31 mouse cellular contexts compared by ENCODE assay signal in genomic region chr12:114832916-114833315, GRCm38 (mm10).
A peak's percentile ranks its signal among the peaks of the same experiment; 100 is the strongest.
DNase-seq lines count a peak whose midpoint lies in the region; ATAC-seq and TF ChIP-seq lines count a peak whose summit lies in the region.
"Had no signal": no experiment of that assay in that cellular context is flagged by ENCODE, and none has a peak within 500 bp of the region (broad histone marks: within the 10 kb centered on the region; RNA-seq: fewer than 3 reads in every experiment).

No protein-coding gene starts in this region.

- no peak for ATAC-seq in hindbrain, embryonic 11.5 days (ENCODE audit: low FRiP score)
- ATAC-seq: activated CD4-positive, CD25-positive, alpha-beta regulatory T cell, adult 4 months; forebrain, embryonic 15.5 days; intestine, postnatal 0 days; Patski had no signal

- H3K36me3 ChIP-seq in MEL (ENCODE audit: control insufficient read depth in 1 of 2, insufficient read depth in 2 of 2, low read length in 2 of 2), result no peaks in the 10 kb centered on the region
- H3K36me3 ChIP-seq in hindbrain, embryonic 11.5 days (ENCODE audit: control insufficient read depth, insufficient read depth, low read length), result no peaks in the 10 kb centered on the region
- H3K36me3 ChIP-seq: embryonic facial prominence, embryonic 10.5 days; embryonic facial prominence, embryonic 13.5 days; forebrain, embryonic 12.5 days; forebrain, embryonic 15.5 days; heart, embryonic 10.5 days; heart, embryonic 13.5 days; hindbrain, embryonic 12.5 days; hindbrain, embryonic 15.5 days had no signal

- no peak for TF ChIP-seq EP300 in MEL (IDR thresholded peaks at IDR 0.05; ENCODE audit: low read depth in 1 of 2, low read length in 2 of 2)

- no peak for TF ChIP-seq CTCF in MEL (IDR thresholded peaks at IDR 0.05 in 2 of 3, conservative IDR thresholded peaks at IDR 0.05 in 1 of 3; ENCODE audit: control insufficient read depth in 1 of 3, insufficient read depth in 1 of 3, low read depth in 2 of 3, low read length in 3 of 3, poor library complexity in 1 of 3, severe bottlenecking in 1 of 3)

- intact Hi-C loops in gastrocnemius, postnatal 36 days (cut with DNase I), result loop anchor here (10.0 kb wide), 1 partner anchor 418 kb away; no protein-coding TSS in a partner anchor

- H3K27me3 ChIP-seq in MEL (ENCODE audit: control insufficient read depth in 1 of 2, insufficient read depth in 2 of 2, low read length in 2 of 2), result no peaks in the 10 kb centered on the region
- H3K27me3 ChIP-seq in hindbrain, embryonic 11.5 days (ENCODE audit: control insufficient read depth, insufficient read depth, low read length), result no peaks in the 10 kb centered on the region
- H3K27me3 ChIP-seq: CH12.LX; embryonic facial prominence, embryonic 13.5 days; forebrain, embryonic 12.5 days; forebrain, embryonic 15.5 days; heart, embryonic 13.5 days; hindbrain, embryonic 12.5 days; hindbrain, embryonic 15.5 days; Patski had no signal

- no peak overlapping the region for H3K4me3 ChIP-seq in MEL (ENCODE audit: control insufficient read depth in 1 of 2, insufficient read depth in 1 of 2, low read depth in 2 of 2, low read length in 2 of 2)
- H3K4me3 ChIP-seq in hindbrain, embryonic 11.5 days (ENCODE audit: low read depth, low read length), result no peak overlapping the region
- H3K4me3 ChIP-seq: embryonic facial prominence, embryonic 10.5 days; embryonic facial prominence, embryonic 13.5 days; erythroblast, embryonic 14.5 days; forebrain, embryonic 12.5 days; forebrain, embryonic 15.5 days; heart, adult 2 months; heart, embryonic 10.5 days; heart, embryonic 13.5 days; hindbrain, embryonic 12.5 days; hindbrain, embryonic 15.5 days had no signal

- no peak for TF ChIP-seq POLR2A in MEL (IDR thresholded peaks at IDR 0.05; ENCODE audit: control insufficient read depth in 1 of 2, insufficient read depth in 1 of 2, low read depth in 1 of 2, low read length in 2 of 2, poor library complexity in 1 of 2)

- no peaks in the 10 kb centered on the region for H3K9me3 ChIP-seq in MEL (replicated peaks; ENCODE audit: insufficient read depth, low read length)
- H3K9me3 ChIP-seq in hindbrain, embryonic 11.5 days (ENCODE audit: control insufficient read depth, low read length), result no peaks in the 10 kb centered on the region; the same call in 1 of the 2 replicates

- no peak overlapping the region for H3K27ac ChIP-seq in MEL (ENCODE audit: control insufficient read depth, low read depth, low read length)
- H3K27ac ChIP-seq in hindbrain, embryonic 11.5 days (ENCODE audit: low read depth, low read length), result no peak overlapping the region
- H3K27ac ChIP-seq: embryonic facial prominence, embryonic 10.5 days; embryonic facial prominence, embryonic 13.5 days; forebrain, embryonic 12.5 days; forebrain, embryonic 15.5 days; heart, adult 2 months; heart, embryonic 10.5 days; heart, embryonic 13.5 days; hindbrain, embryonic 12.5 days; hindbrain, embryonic 15.5 days had no signal

- peak; percentile 9 for DNase-seq in thymus, postnatal 14 days
- DNase-seq in thymus, postnatal 0 days (ENCODE audit: low spot score), result no peak
- DNase-seq in ES-CJ7 (ENCODE audit: low read depth, low spot score) (peak; percentile 37), MEL (ENCODE audit: low read depth, low spot score) (peak; percentile 44), adipocyte (ENCODE audit: low spot score) (peak; percentile 2)
- no peak for DNase-seq in hindbrain, embryonic 11.5 days (ENCODE audit: low spot score)
- DNase-seq in gastrocnemius, postnatal 36 days, result no peak
- DNase-seq: adrenal gland, adult 2 months; cerebellum, adult 11 months; cerebellum, adult 2 months; cerebellum, postnatal 10 days; cerebellum, postnatal 36 days; embryo, embryonic 11 days; gastrocnemius, postnatal 25 days; heart, adult 2 months; heart, postnatal 14 days; heart, postnatal 4 days; kidney, adult 2 months had no signal

- H3K4me2 ChIP-seq in hindbrain, embryonic 11.5 days (replicated peaks; ENCODE audit: low read depth, low read length), result no peak overlapping the region
- H3K4me2 ChIP-seq: embryonic facial prominence, embryonic 13.5 days; forebrain, embryonic 12.5 days; forebrain, embryonic 15.5 days; heart, embryonic 13.5 days; hindbrain, embryonic 12.5 days; hindbrain, embryonic 15.5 days had no signal

- no peak for TF ChIP-seq RAD21 in MEL (IDR thresholded peaks at IDR 0.05; ENCODE audit: low read depth, low read length)

- no peaks in the 10 kb centered on the region for H3K79me2 ChIP-seq in MEL (ENCODE audit: control insufficient read depth, insufficient read depth, low read length, poor library complexity)

- H3K4me1 ChIP-seq in MEL (ENCODE audit: control insufficient read depth in 1 of 2, insufficient read depth in 2 of 2, low read length in 2 of 2), result no peaks in the 10 kb centered on the region
- no peaks in the 10 kb centered on the region for H3K4me1 ChIP-seq in hindbrain, embryonic 11.5 days (replicated peaks; ENCODE audit: control insufficient read depth, insufficient read depth, low read length)
- H3K4me1 ChIP-seq: embryonic facial prominence, embryonic 10.5 days; embryonic facial prominence, embryonic 13.5 days; forebrain, embryonic 12.5 days; forebrain, embryonic 15.5 days; heart, embryonic 10.5 days; heart, embryonic 13.5 days; hindbrain, embryonic 12.5 days; hindbrain, embryonic 15.5 days had no signal

- H3K9ac ChIP-seq in MEL (ENCODE audit: control insufficient read depth, low read depth, low read length, poor library complexity, severe bottlenecking), result no peak overlapping the region
- no peak overlapping the region for H3K9ac ChIP-seq in hindbrain, embryonic 11.5 days (ENCODE audit: low read depth, low read length)
- H3K9ac ChIP-seq: embryonic facial prominence, embryonic 13.5 days; forebrain, embryonic 12.5 days; forebrain, embryonic 15.5 days; heart, embryonic 13.5 days; hindbrain, embryonic 12.5 days; hindbrain, embryonic 15.5 days had no signal

TF ChIP-seq in MEL, 35 proteins besides CTCF, POLR2A, EP300 and RAD21:
- TF ChIP-seq NRF1 (IDR thresholded peaks at IDR 0.05; ENCODE audit: insufficient read depth, low read depth, low read length, poor library complexity, severe bottlenecking), result no peak

Comparison
In these comparisons a context has a peak if more than half of its experiments do, and no peak if none do; other contexts are left out.
1. DNase-seq: peak in thymus, postnatal 14 days (single experiment), ES-CJ7 (single experiment), MEL (single experiment) and adipocyte (single experiment); none in thymus, postnatal 0 days (single experiment), hindbrain, embryonic 11.5 days (single experiment) and gastrocnemius, postnatal 36 days (0 of 2).